Mouse (Mus musculus) hindbrain, embryonic 14.5 days (tissue): ENCODE data around the gene Pten. TPM values are rescaled to one million over a fixed set of nuclear protein-coding genes. Genes with fewer than 3 reads are reported as not detected.

Source experiments
- ATAC-seq: fragments of 200-750 bp; cut with Nextera tagmentation; 2 replicates; pipeline ENCODE4 v1.8.0; 2017; ENCODE audit warnings: moderate number of reproducible peaks, mild to moderate bottlenecking, moderate TSS enrichment, moderate library complexity; ENCODE audit not compliant: low FRiP score
- DNase-seq: peaks from one replicate; pipeline ENCODE4 v3.0.0-alpha.2; 2015; ENCODE audit warnings: low spot score
- H3K27ac ChIP-seq: fragments of 300-500 bp; sonication (generic); 2 replicates; pipeline ENCODE4 v1.5.1; 2014; ENCODE audit warnings: mild to moderate bottlenecking, moderate library complexity
- H3K27me3 ChIP-seq: fragments of 300-500 bp; sonication (generic); 2 replicates; pipeline ENCODE4 v1.6.1; 2014; ENCODE audit warnings: mild to moderate bottlenecking, low read length, mixed read lengths; ENCODE audit not compliant: control insufficient read depth, insufficient read depth
- H3K36me3 ChIP-seq: fragments of 300-500 bp; sonication (generic); replicated peaks from 2 replicates; pipeline ENCODE4 v1.6.1; 2014; ENCODE audit not compliant: control insufficient read depth, insufficient read depth
- H3K4me1 ChIP-seq: fragments of 300-500 bp; sonication (generic); replicated peaks from 2 replicates; pipeline ENCODE4 v1.6.1; 2014; ENCODE audit warnings: antibody characterized with exemption, low read length, mixed read lengths; ENCODE audit not compliant: control insufficient read depth, insufficient read depth
- H3K4me2 ChIP-seq: fragments of 300-500 bp; sonication (generic); replicated peaks from 2 replicates; pipeline ENCODE4 v1.6.1; 2014; ENCODE audit warnings: mild to moderate bottlenecking, moderate library complexity
- H3K4me3 ChIP-seq: fragments of 300-500 bp; sonication (generic); replicated peaks from 2 replicates; pipeline ENCODE4 v1.5.1; 2014; ENCODE audit warnings: mild to moderate bottlenecking, low read length
- H3K9ac ChIP-seq: fragments of 300-500 bp; sonication (generic); 2 replicates; pipeline ENCODE4 v1.6.1; 2014
- H3K9me3 ChIP-seq: fragments of 300-500 bp; sonication (generic); 2 replicates; pipeline ENCODE4 v1.6.1; 2016; ENCODE audit warnings: low read length; ENCODE audit not compliant: control insufficient read depth
- WGBS: fragments of 180-500 bp; shearing (Covaris S2); extraction: QIAGEN DNeasy Blood & Tissue Kit; methylation state at CpG from one replicate; pipeline ENCODE4 v1.1.7; 2014; 5-methylcytosine and 5-hydroxymethylcytosine counted together
- polyA plus RNA-seq: library from polyadenylated mRNA; unstranded; fragments of >200 nt; fragmentation: Nextera tagmentation; extraction: Ambion mirVana; gene quantifications from 2 replicates; pipeline ENCODE4 v1.2.1, GENCODE M21; 2014

The Pten gene
- polyA plus RNA-seq, 1 experiment from 2014 or later, result 22.8 TPM

GRCm38 (mm10) chr19:32720319-32720718 lies 37.0 kb upstream of the Pten start:
- Histone ChIP-seq H3K27ac (no peak overlapping the region), H3K4me1 (no peaks in the 10 kb centered on the region), H3K4me2 (no peak overlapping the region), H3K9ac (no peak overlapping the region), H3K27me3 (no peaks in the 10 kb centered on the region), H3K36me3 (no peaks in the 10 kb centered on the region), H3K9me3 (no peaks in the 10 kb centered on the region), H3K4me3 (no peak overlapping the region)
- 96% methylated on average over 1 of the region's 1 CpGs for WGBS
- no peak for ATAC-seq
- DNase-seq, result no peak

- no peak overlapping the region for H3K9ac ChIP-seq
- H3K4me3 ChIP-seq, result no peak overlapping the region
- no peaks in the 10 kb centered on the region for H3K27me3 ChIP-seq
- no peaks in the 10 kb centered on the region for H3K9me3 ChIP-seq
- DNase-seq (no peak), ATAC-seq (no peak)
- H3K4me1 ChIP-seq, result peaks cover 10% of the 10 kb centered on the region
- no peak overlapping the region for H3K27ac ChIP-seq
- WGBS, result 11% methylated on average over 7 of the region's 7 CpGs
- H3K4me2 ChIP-seq, result no peak overlapping the region
- H3K36me3 ChIP-seq, result no peaks in the 10 kb centered on the region
These were observed 33.5 kb upstream of the Pten start for GRCm38 (mm10) chr19:32723817-32724216.

- H3K4me3 ChIP-seq, result peak overlapping the region; percentile 5; the same call in 1 of the 2 replicates
- ATAC-seq (peak; percentile 69; the same call in 1 of the 2 replicates), DNase-seq (no peak)
- H3K9ac ChIP-seq, result peak overlapping the region; percentile 37
- H3K4me2 ChIP-seq, result peak overlapping the region; percentile 49
- peaks cover 10% of the 10 kb centered on the region for H3K4me1 ChIP-seq
- no peaks in the 10 kb centered on the region for H3K9me3 ChIP-seq
- WGBS, result 2% methylated on average over 22 of the region's 22 CpGs
- H3K27me3 ChIP-seq, result no peaks in the 10 kb centered on the region
- H3K27ac ChIP-seq, result no peak overlapping the region
- no peaks in the 10 kb centered on the region for H3K36me3 ChIP-seq
These were observed 30.6 kb upstream of the Pten start for GRCm38 (mm10) chr19:32726451-32727325.

- no peaks in the 10 kb centered on the region for H3K36me3 ChIP-seq
- no peaks in the 10 kb centered on the region for H3K27me3 ChIP-seq
- no peak overlapping the region for H3K4me3 ChIP-seq
- H3K4me2 ChIP-seq, result no peak overlapping the region
- H3K9ac ChIP-seq, result no peak overlapping the region
- ATAC-seq, result no peak
- no peak overlapping the region for H3K27ac ChIP-seq
- no peak for DNase-seq
- peaks cover 10% of the 10 kb centered on the region for H3K4me1 ChIP-seq
- 89% methylated on average over 4 of the region's 4 CpGs for WGBS
- H3K9me3 ChIP-seq, result no peaks in the 10 kb centered on the region
These were observed 27.5 kb upstream of the Pten start for GRCm38 (mm10) chr19:32729785-32730184.

GRCm38 (mm10) chr19:32732922-32733321 lies 24.4 kb upstream of the Pten start:
- Histone ChIP-seq H3K36me3 (no peaks in the 10 kb centered on the region), H3K4me2 (no peak overlapping the region), H3K27ac (no peak overlapping the region), H3K27me3 (no peaks in the 10 kb centered on the region), H3K4me3 (no peak overlapping the region), H3K9me3 (no peaks in the 10 kb centered on the region), H3K4me1 (no peaks in the 10 kb centered on the region), H3K9ac (no peak overlapping the region)
- ATAC-seq (no peak), DNase-seq (no peak)

GRCm38 (mm10) chr19:32737844-32738243 lies 19.5 kb upstream of the Pten start:
- DNase-seq, result no peak
- no peak for ATAC-seq
- H3K27me3 ChIP-seq, result no peaks in the 10 kb centered on the region
- no peak overlapping the region for H3K4me3 ChIP-seq
- H3K27ac ChIP-seq, result no peak overlapping the region
- no peaks in the 10 kb centered on the region for H3K4me1 ChIP-seq
- no peak overlapping the region for H3K4me2 ChIP-seq
- H3K36me3 ChIP-seq, result no peaks in the 10 kb centered on the region
- H3K9me3 ChIP-seq, result no peaks in the 10 kb centered on the region
- 91% methylated on average over 7 of the region's 7 CpGs for WGBS
- no peak overlapping the region for H3K9ac ChIP-seq

GRCm38 (mm10) chr19:32739686-32740085 lies 17.6 kb upstream of the Pten start, which contains the start of gene Atad1:
TSS of gene Atad1 (minus strand) at chr19:32739786.
- no peaks in the 10 kb centered on the region for H3K9me3 ChIP-seq
- H3K9ac ChIP-seq, result no peak within 1 kb of the TSS
- H3K4me3 ChIP-seq, result no peak within 1 kb of the TSS
- no peak for DNase-seq
- no peak within 1 kb of the TSS for H3K27ac ChIP-seq
- no peaks in the 10 kb centered on the region for H3K27me3 ChIP-seq
- no peaks in the 10 kb centered on the region for H3K36me3 ChIP-seq
- 94% methylated on average over 4 of the region's 4 CpGs for WGBS
- no peak for ATAC-seq
- no peaks in the 10 kb centered on the region for H3K4me1 ChIP-seq
- H3K4me2 ChIP-seq, result no peak within 1 kb of the TSS

- no peak overlapping the region for H3K4me2 ChIP-seq
- ATAC-seq, result no peak
- no peaks in the 10 kb centered on the region for H3K9me3 ChIP-seq
- H3K4me3 ChIP-seq, result no peak overlapping the region
- no peaks in the 10 kb centered on the region for H3K4me1 ChIP-seq
- H3K27ac ChIP-seq, result no peak overlapping the region
- H3K36me3 ChIP-seq, result no peaks in the 10 kb centered on the region
- DNase-seq, result no peak
- no peaks in the 10 kb centered on the region for H3K27me3 ChIP-seq
- H3K9ac ChIP-seq, result no peak overlapping the region
- WGBS, result 92% methylated on average over 4 of the region's 4 CpGs
These were observed 16.5 kb upstream of the Pten start for GRCm38 (mm10) chr19:32740641-32741345.

GRCm38 (mm10) chr19:32749425-32749824 lies 7.9 kb upstream of the Pten start:
- no peak overlapping the region for H3K9ac ChIP-seq
- WGBS, result 6% methylated on average over 6 of the region's 6 CpGs
- no peaks in the 10 kb centered on the region for H3K36me3 ChIP-seq
- H3K4me1 ChIP-seq, result 0 out of 2 replicates have a peak, but pooled peaks cover 2% of the 10 kb centered on the region
- H3K4me3 ChIP-seq, result no peak overlapping the region
- no peaks in the 10 kb centered on the region for H3K27me3 ChIP-seq
- no peak overlapping the region for H3K4me2 ChIP-seq
- H3K27ac ChIP-seq, result no peak overlapping the region
- peak; percentile 62 for DNase-seq
- H3K9me3 ChIP-seq, result no peaks in the 10 kb centered on the region
- no peak; the same call in 1 of the 2 replicates for ATAC-seq
